Mouse (Mus musculus) liver, embryonic 14.5 days (tissue): ENCODE results near the gene Aldh5a1.

ENCODE experiments used
- CTCF ChIP-seq: IDR thresholded peaks from 2 replicates; pipeline ENCODE4 v1.5.1; 2016; ENCODE audit warnings: antibody characterized with exemption, low read depth, control low read depth
- EP300 ChIP-seq: IDR thresholded peaks from 2 replicates; pipeline ENCODE4 v1.6.1; 2016; ENCODE audit warnings: antibody characterized with exemption, low read depth

DNA sequence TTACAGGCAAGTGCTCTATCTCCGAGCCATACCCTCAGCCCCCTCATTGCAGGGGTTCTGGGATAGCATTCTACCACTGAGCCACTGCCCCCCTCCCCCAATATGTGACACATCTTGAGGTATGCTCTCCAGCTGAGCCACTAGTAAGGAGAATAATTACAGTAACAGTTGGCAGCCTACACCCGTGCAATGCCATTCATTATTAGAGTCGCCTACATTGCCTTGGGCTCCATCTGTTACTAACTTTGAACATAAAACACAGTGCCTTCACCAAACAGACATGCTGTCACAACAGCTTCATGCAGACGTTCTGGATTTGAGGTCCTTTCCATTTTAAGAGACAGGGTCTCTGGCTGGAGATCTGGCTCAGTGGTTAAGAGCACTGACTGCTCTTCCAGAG is 38.9 kb upstream of the Aldh5a1 start:
- no peak for TF ChIP-seq EP300
- TF ChIP-seq CTCF, result no peak
